Mouse (Mus musculus) embryonic facial prominence, embryonic 14.5 days (tissue): Measurements from ENCODE around the gene Bcl2l11. TPM values are rescaled to one million over a fixed set of nuclear protein-coding genes. Genes with fewer than 3 reads are reported as not detected.
A peak's percentile ranks its signal among the peaks of the same experiment; 100 is the strongest.

Experiments used
- ATAC-seq: fragments of 200-750 bp; cut with Nextera tagmentation; 2 replicates; pipeline ENCODE4 v1.8.0; 2017; ENCODE audit warnings: low read depth, moderate number of reproducible peaks, moderate TSS enrichment
- DNase-seq: peaks from one replicate; pipeline ENCODE4 v3.0.0-alpha.2; 2015; ENCODE audit warnings: low spot score
- H3K27ac ChIP-seq: fragments of 300-500 bp; sonication (generic); replicated peaks from 2 replicates; pipeline ENCODE4 v1.5.1; 2014; ENCODE audit warnings: low read depth, mild to moderate bottlenecking, low read length, moderate library complexity
- H3K27me3 ChIP-seq: fragments of 300-500 bp; sonication (generic); replicated peaks from 2 replicates; pipeline ENCODE4 v1.6.1; 2014; ENCODE audit warnings: low read length; ENCODE audit not compliant: control insufficient read depth, insufficient read depth
- H3K36me3 ChIP-seq: fragments of 300-500 bp; sonication (generic); 2 replicates; pipeline ENCODE4 v1.6.1; 2014; ENCODE audit warnings: low read length, mixed read lengths; ENCODE audit not compliant: control insufficient read depth, insufficient read depth
- H3K4me1 ChIP-seq: fragments of 300-500 bp; sonication (generic); 2 replicates; pipeline ENCODE4 v1.6.1; 2014; ENCODE audit warnings: antibody characterized with exemption, low read length; ENCODE audit not compliant: control insufficient read depth, insufficient read depth
- H3K4me2 ChIP-seq: fragments of 300-500 bp; sonication (generic); 2 replicates; pipeline ENCODE4 v1.6.1; 2014; ENCODE audit warnings: low read depth, mild to moderate bottlenecking, low read length, moderate library complexity, mixed read lengths
- H3K4me3 ChIP-seq: fragments of 300-500 bp; sonication (generic); 2 replicates; pipeline ENCODE4 v1.5.1; 2014; ENCODE audit warnings: low read depth, mild to moderate bottlenecking, low read length
- H3K9ac ChIP-seq: fragments of 300-500 bp; sonication (generic); 2 replicates; pipeline ENCODE4 v1.6.1; 2014; ENCODE audit warnings: low read depth, mild to moderate bottlenecking, low read length, moderate library complexity, mixed read lengths
- H3K9me3 ChIP-seq: fragments of 300-500 bp; sonication (generic); 2 replicates; pipeline ENCODE4 v1.6.1; 2016; ENCODE audit warnings: low read length; ENCODE audit not compliant: control insufficient read depth
- WGBS: fragments of 180-500 bp; shearing (Covaris S2); extraction: QIAGEN DNeasy Blood & Tissue Kit; methylation state at CpG from one replicate; pipeline ENCODE4 v1.1.7; 2014; 5-methylcytosine and 5-hydroxymethylcytosine counted together
- polyA plus RNA-seq: library from polyadenylated mRNA; unstranded; fragments of >200 nt; fragmentation: Nextera tagmentation; extraction: Ambion mirVana; gene quantifications from 2 replicates; pipeline ENCODE4 v1.2.1, GENCODE M21; 2014

The Bcl2l11 gene
- polyA plus RNA-seq, 1 experiment from 2014 or later, result 13.3 TPM

- Histone ChIP-seq H3K9me3 (no peaks in the 10 kb centered on the region), H3K27ac (no peak overlapping the region), H3K4me2 (no peak overlapping the region), H3K4me3 (no peak overlapping the region), H3K36me3 (no peaks in the 10 kb centered on the region), H3K4me1 (no peaks in the 10 kb centered on the region), H3K9ac (no peak overlapping the region), H3K27me3 (no peaks in the 10 kb centered on the region)
- no peak for DNase-seq
- no peak for ATAC-seq
- 79% methylated on average over 7 of the region's 7 CpGs for WGBS
Measured at GRCm38 (mm10) chr2:128086996-128087526, 38.8 kb upstream of the Bcl2l11 start.

GRCm38 (mm10) chr2:128087798-128088545 lies 37.9 kb upstream of the Bcl2l11 start:
- H3K36me3 ChIP-seq, result no peaks in the 10 kb centered on the region
- no peak overlapping the region for H3K4me2 ChIP-seq
- H3K9ac ChIP-seq, result no peak overlapping the region
- no peaks in the 10 kb centered on the region for H3K27me3 ChIP-seq
- H3K9me3 ChIP-seq, result no peaks in the 10 kb centered on the region
- ATAC-seq (no peak), DNase-seq (no peak)
- no peaks in the 10 kb centered on the region for H3K4me1 ChIP-seq
- no peak overlapping the region for H3K4me3 ChIP-seq
- 76% methylated on average over 8 of the region's 8 CpGs for WGBS
- H3K27ac ChIP-seq, result no peak overlapping the region

- no peak overlapping the region for H3K4me2 ChIP-seq
- no peak overlapping the region for H3K27ac ChIP-seq
- H3K9ac ChIP-seq, result no peak overlapping the region
- WGBS, result 86% methylated on average over 6 of the region's 6 CpGs
- H3K4me1 ChIP-seq, result no peaks in the 10 kb centered on the region
- H3K4me3 ChIP-seq, result no peak overlapping the region
- no peak for DNase-seq
- no peaks in the 10 kb centered on the region for H3K36me3 ChIP-seq
- no peak for ATAC-seq
- H3K27me3 ChIP-seq, result no peaks in the 10 kb centered on the region
- no peaks in the 10 kb centered on the region for H3K9me3 ChIP-seq
Measured at GRCm38 (mm10) chr2:128090283-128090885, 35.5 kb upstream of the Bcl2l11 start.

- H3K9ac ChIP-seq, result no peak overlapping the region
- whole genome bisulfite sequencing, result 81% methylated on average over 11 of the region's 11 CpGs
- no peak overlapping the region for H3K4me2 ChIP-seq
- H3K36me3 ChIP-seq, result no peaks in the 10 kb centered on the region
- H3K4me1 ChIP-seq, result no peaks in the 10 kb centered on the region
- H3K27ac ChIP-seq, result no peak overlapping the region
- DNase-seq, result peak; percentile 43
- no peaks in the 10 kb centered on the region for H3K27me3 ChIP-seq
- H3K4me3 ChIP-seq, result no peak overlapping the region
- peak; percentile 74; the same call in 1 of the 2 replicates for ATAC-seq
- H3K9me3 ChIP-seq, result no peaks in the 10 kb centered on the region
Measured at GRCm38 (mm10) chr2:128091431-128092369, 34.1 kb upstream of the Bcl2l11 start.

- Histone ChIP-seq H3K27me3 (no peaks in the 10 kb centered on the region), H3K4me2 (no peak overlapping the region), H3K4me3 (no peak overlapping the region), H3K36me3 (no peaks in the 10 kb centered on the region), H3K27ac (no peak overlapping the region), H3K9ac (no peak overlapping the region), H3K4me1 (no peaks in the 10 kb centered on the region), H3K9me3 (no peaks in the 10 kb centered on the region)
- DNase-seq (no peak), ATAC-seq (no peak)
- 91% methylated on average over 2 of the region's 2 CpGs for WGBS
Measured at GRCm38 (mm10) chr2:128092451-128092850, 33.4 kb upstream of the Bcl2l11 start.

GRCm38 (mm10) chr2:128094196-128094595 lies 31.6 kb upstream of the Bcl2l11 start:
- Histone ChIP-seq H3K4me1 (no peaks in the 10 kb centered on the region), H3K9ac (no peak overlapping the region), H3K9me3 (no peaks in the 10 kb centered on the region), H3K4me2 (no peak overlapping the region), H3K27me3 (no peaks in the 10 kb centered on the region), H3K4me3 (no peak overlapping the region), H3K36me3 (no peaks in the 10 kb centered on the region), H3K27ac (no peak overlapping the region)
- WGBS, result 73% methylated on average over 5 of the region's 5 CpGs
- ATAC-seq, result no peak
- DNase-seq, result no peak

GRCm38 (mm10) chr2:128094602-128095001 lies 31.2 kb upstream of the Bcl2l11 start:
- no peaks in the 10 kb centered on the region for H3K4me1 ChIP-seq
- H3K4me3 ChIP-seq, result no peak overlapping the region
- H3K9me3 ChIP-seq, result no peaks in the 10 kb centered on the region
- H3K36me3 ChIP-seq, result no peaks in the 10 kb centered on the region
- WGBS, result 65% methylated on average over 2 of the region's 2 CpGs
- no peaks in the 10 kb centered on the region for H3K27me3 ChIP-seq
- H3K27ac ChIP-seq, result no peak overlapping the region
- DNase-seq (no peak), ATAC-seq (no peak)
- no peak overlapping the region for H3K9ac ChIP-seq
- H3K4me2 ChIP-seq, result no peak overlapping the region

GRCm38 (mm10) chr2:128095270-128095669 lies 30.6 kb upstream of the Bcl2l11 start:
- H3K36me3 ChIP-seq, result no peaks in the 10 kb centered on the region
- H3K4me1 ChIP-seq, result no peaks in the 10 kb centered on the region
- no peaks in the 10 kb centered on the region for H3K9me3 ChIP-seq
- no peaks in the 10 kb centered on the region for H3K27me3 ChIP-seq
- H3K4me3 ChIP-seq, result no peak overlapping the region
- DNase-seq (no peak), ATAC-seq (no peak)
- H3K9ac ChIP-seq, result no peak overlapping the region
- WGBS, result 47% methylated on average over 1 of the region's 1 CpGs
- H3K4me2 ChIP-seq, result no peak overlapping the region
- no peak overlapping the region for H3K27ac ChIP-seq
